In genomic region chr12:11215555-11215954, GRCm38 (mm10) we compare ENCODE assay signal across 24 mouse cellular contexts. TPM values are rescaled to one million over a fixed set of nuclear protein-coding genes. Genes with fewer than 3 reads are reported as not detected.
DNase-seq lines count a peak whose midpoint lies in the region; ATAC-seq and TF ChIP-seq lines count a peak whose summit lies in the region.
"Had no signal": no experiment of that assay in that cellular context is flagged by ENCODE, and none has a peak within 500 bp of the region (broad histone marks: within the 10 kb centered on the region; RNA-seq: fewer than 3 reads in every experiment).

No protein-coding gene starts in this region.

- no peak for DNase-seq in gastrocnemius, adult 2 months
- no peak for DNase-seq in gastrocnemius, postnatal 4 days (ENCODE audit: low spot score in 2 of 2)
- DNase-seq in A20 (ENCODE audit: low read depth, low spot score), result peak; percentile 66
- DNase-seq in splenic B cell, adult 2 months (ENCODE audit: low read depth, low spot score), result peak; percentile 61
- DNase-seq in left cerebral cortex, postnatal 4 days, result no peak
- DNase-seq in lung, adult 2 months, result no peak
- DNase-seq: adrenal gland, postnatal 10 days; cerebellum, adult 11-12 months; cerebellum, adult 9-10 months; cerebellum, postnatal 25 days; gastrocnemius, postnatal 36 days; heart, postnatal 36 days had no signal

- no peaks in the 10 kb centered on the region for H3K27me3 ChIP-seq in splenic B cell, adult 2 months (ENCODE audit: control insufficient read depth, insufficient read depth, low read length, poor library complexity, severe bottlenecking)
- H3K27me3 ChIP-seq: embryonic facial prominence, embryonic 12.5 days; forebrain, embryonic 12.5 days; heart, embryonic 13.5 days; hindbrain, embryonic 15.5 days had no signal

- peak overlapping the region; percentile 68 for H3K27ac ChIP-seq in gastrocnemius, adult 2 months
- H3K27ac ChIP-seq: embryonic facial prominence, embryonic 12.5 days; forebrain, embryonic 12.5 days; hindbrain, embryonic 15.5 days had no signal

- TF ChIP-seq POLR2A in lung, adult 2 months (IDR thresholded peaks at IDR 0.05; ENCODE audit: borderline replicate concordance, extremely low read depth, low read depth, low read length), result no peak

- TF ChIP-seq CTCF in gastrocnemius, adult 2 months (IDR thresholded peaks at IDR 0.05), result no peak
- no peak for TF ChIP-seq CTCF in lung, adult 2 months (IDR thresholded peaks at IDR 0.05; ENCODE audit: insufficient read depth, low read length)

- H3K4me1 ChIP-seq in lung, adult 2 months (ENCODE audit: control insufficient read depth, insufficient read depth, low read length), result no peaks in the 10 kb centered on the region
- H3K4me1 ChIP-seq: embryonic facial prominence, embryonic 12.5 days; forebrain, embryonic 12.5 days; hindbrain, embryonic 15.5 days had no signal

- H3K4me3 ChIP-seq in gastrocnemius, adult 2 months, result no peak overlapping the region
- H3K4me3 ChIP-seq in lung, adult 2 months (replicated peaks; ENCODE audit: extremely low read depth, low read depth, low read length), result no peak overlapping the region
- H3K4me3 ChIP-seq: embryonic facial prominence, embryonic 12.5 days; forebrain, embryonic 12.5 days; heart, embryonic 13.5 days; hindbrain, embryonic 15.5 days had no signal

- WGBS in lung, adult 2 months, result 56% methylated on average over 2 of the region's 2 CpGs

- H3K36me3 ChIP-seq in splenic B cell, adult 2 months (ENCODE audit: control insufficient read depth, insufficient read depth, low read length, poor library complexity, severe bottlenecking), result no peaks in the 10 kb centered on the region
- H3K36me3 ChIP-seq: embryonic facial prominence, embryonic 12.5 days; forebrain, embryonic 12.5 days; heart, embryonic 13.5 days; hindbrain, embryonic 15.5 days had no signal

- peak; percentile 59 for ATAC-seq in granulocyte monocyte progenitor cell, adult 5-6 weeks (replicated peaks; ENCODE audit: poor library complexity, severe bottlenecking)

- intact Hi-C loops in gastrocnemius, adult 2 months (cut with DNase I), result no loop called here
- intact Hi-C loops in left cerebral cortex, postnatal 4 days (cut with DNase I), result no loop called here

RNA-seq across cellular contexts. Expression of gene Msgn1, which starts 6.8 kb away (rescaled TPM):
- total RNA-seq in gastrocnemius, adult 2 months (2021), result not detected
- not detected for total RNA-seq in gastrocnemius, postnatal 4 days (2021)
- not detected in 2 replicates for total RNA-seq in granulocyte monocyte progenitor cell, adult 5-6 weeks (2014; fragmentation: Nextera tagmentation)
- not detected in 2 replicates for total RNA-seq in granulocyte monocyte progenitor cell, adult 5-6 weeks (2017)
- not detected for total RNA-seq in left cerebral cortex, postnatal 4 days (2021)
- not detected in 2 replicates for polyA plus RNA-seq in lung, adult 2 months (2012; rRNA removed)
- total RNA-seq: adrenal gland, postnatal 10 days; adrenal gland, postnatal 4 days; ES-E14; gastrocnemius, adult 8-10 months; gastrocnemius, postnatal 36 days; heart, postnatal 36 days had no signal
- polyA plus RNA-seq: brain, embryonic 14.5 days; cortical plate, adult 2 months; embryonic facial prominence, embryonic 12.5 days; forebrain, embryonic 12.5 days; heart, embryonic 13.5 days; heart, postnatal 0 days; hindbrain, embryonic 11.5 days; hindbrain, embryonic 15.5 days had no signal

RNA-seq across cellular contexts. Expression of gene Gen1, which starts 50.0 kb away (rescaled TPM):
- total RNA-seq in gastrocnemius, adult 2 months (2021), result 1 to 10 TPM; 2.2 to 3.2 TPM
- 1 to 10 TPM; 7.7 to 9.6 TPM for total RNA-seq in gastrocnemius, postnatal 4 days (2021)
- 10.7 and 13.0 TPM in 2 replicates for total RNA-seq in granulocyte monocyte progenitor cell, adult 5-6 weeks (2014; fragmentation: Nextera tagmentation)
- total RNA-seq in granulocyte monocyte progenitor cell, adult 5-6 weeks (2017), result 20.8 and 20.9 TPM in 2 replicates
- 1 to 10 TPM; 5.4 to 6.4 TPM for total RNA-seq in left cerebral cortex, postnatal 4 days (2021)
- polyA plus RNA-seq in lung, adult 2 months (2012; rRNA removed), result 0.08 and 0.17 TPM in 2 replicates

RNA-seq across cellular contexts. Expression of gene Smc6, which starts 50.1 kb away (rescaled TPM):
- total RNA-seq in gastrocnemius, adult 2 months (2021), result 10 to 100 TPM; 30.3 to 43.4 TPM
- 10 to 100 TPM; 69.8 to 86.3 TPM for total RNA-seq in gastrocnemius, postnatal 4 days (2021)
- 72.0 and 77.1 TPM in 2 replicates for total RNA-seq in granulocyte monocyte progenitor cell, adult 5-6 weeks (2014; fragmentation: Nextera tagmentation)
- 91.5 and 124 TPM in 2 replicates for total RNA-seq in granulocyte monocyte progenitor cell, adult 5-6 weeks (2017)
- total RNA-seq in left cerebral cortex, postnatal 4 days (2021), result 10 to 100 TPM; 41.1 to 43.1 TPM
- polyA plus RNA-seq in lung, adult 2 months (2012; rRNA removed), result 3.8 and 11.1 TPM in 2 replicates

Comparison
In these comparisons a context has a peak if more than half of its experiments do, and no peak if none do; other contexts are left out.
1. DNase-seq: peak in A20 (single experiment) and splenic B cell, adult 2 months (single experiment); none in gastrocnemius, adult 2 months (single experiment), gastrocnemius, postnatal 4 days (0 of 2), left cerebral cortex, postnatal 4 days (single experiment) and lung, adult 2 months (single experiment).